Mouse (Mus musculus) ovary, postnatal 14 days (tissue): ENCODE measurements around the gene C2cd2.
"Not testable (repeated sequence)": the region's sequence is repeated elsewhere in the genome, so short reads cannot be mapped to it uniquely, and the experiment has no call there.

ENCODE experiments used
- DNase-seq: peaks from one replicate; pipeline ENCODE4 v3.0.0; 2022; ENCODE audit warnings: low spot score

C2cd2 gene

GRCm38 (mm10) chr16:97962151-97962948, at the start of gene C2cd2, which contains the start of gene Zbtb21:
C2cd2 (minus strand) TSS chr16:97962598.
Zbtb21 (minus strand) TSS chr16:97962622.
- peak; percentile 95 for DNase-seq

- not testable (repeated sequence) for DNase-seq
These were observed 35.0 kb upstream of the C2cd2 start for GRCm38 (mm10) chr16:97997383-97997731.

- DNase-seq, result peak; percentile 63
These were observed 34.4 kb upstream of the C2cd2 start, which contains the start of gene B230307C23Rik for GRCm38 (mm10) chr16:97996616-97997382. B230307C23Rik (plus strand) TSS chr16:97997315.

GRCm38 (mm10) chr16:97995849-97996615, 33.6 kb upstream of the C2cd2 start:
- peak; percentile 11 for DNase-seq

GRCm38 (mm10) chr16:97992477-97992876, 30.1 kb upstream of the C2cd2 start:
- not testable (repeated sequence) for DNase-seq

GRCm38 (mm10) chr16:97991517-97991916, 29.1 kb upstream of the C2cd2 start:
- no peak for DNase-seq

GRCm38 (mm10) chr16:97984589-97984988, 22.2 kb upstream of the C2cd2 start:
- DNase-seq, result no peak

- no peak for DNase-seq
These were observed 19.0 kb upstream of the C2cd2 start for GRCm38 (mm10) chr16:97981362-97981761.

GRCm38 (mm10) chr16:97977722-97978121, 15.3 kb upstream of the C2cd2 start:
- no peak for DNase-seq

GRCm38 (mm10) chr16:97977277-97977676, 14.9 kb upstream of the C2cd2 start:
- no peak for DNase-seq

GRCm38 (mm10) chr16:97963956-97964540, 1.6 kb upstream of the C2cd2 start:
- DNase-seq, result no peak

- DNase-seq, result peak; percentile 5
These were observed 832 bp downstream of the C2cd2 start for GRCm38 (mm10) chr16:97961381-97962150.

- no peak for DNase-seq
These were observed 2.0 kb downstream of the C2cd2 start for GRCm38 (mm10) chr16:97960348-97960747.

GRCm38 (mm10) chr16:97958401-97958973, 3.9 kb downstream of the C2cd2 start:
- DNase-seq, result no peak

GRCm38 (mm10) chr16:97957626-97958025, 4.8 kb downstream of the C2cd2 start:
- DNase-seq, result no peak

- DNase-seq, result no peak
These were observed 6.4 kb downstream of the C2cd2 start for GRCm38 (mm10) chr16:97956011-97956410.

- DNase-seq, result no peak
These were observed 9.1 kb downstream of the C2cd2 start for GRCm38 (mm10) chr16:97953300-97953699.

GRCm38 (mm10) chr16:97952801-97953200, 9.6 kb downstream of the C2cd2 start:
- DNase-seq, result no peak

GRCm38 (mm10) chr16:97952371-97952770, 10.0 kb downstream of the C2cd2 start:
- DNase-seq, result no peak

- DNase-seq, result no peak
These were observed 12.3 kb downstream of the C2cd2 start for GRCm38 (mm10) chr16:97950061-97950460.

GRCm38 (mm10) chr16:97948836-97949235, 13.6 kb downstream of the C2cd2 start:
- no peak for DNase-seq
